ENCODE assay signal across 8 mouse cellular contexts in the genomic region with DNA sequence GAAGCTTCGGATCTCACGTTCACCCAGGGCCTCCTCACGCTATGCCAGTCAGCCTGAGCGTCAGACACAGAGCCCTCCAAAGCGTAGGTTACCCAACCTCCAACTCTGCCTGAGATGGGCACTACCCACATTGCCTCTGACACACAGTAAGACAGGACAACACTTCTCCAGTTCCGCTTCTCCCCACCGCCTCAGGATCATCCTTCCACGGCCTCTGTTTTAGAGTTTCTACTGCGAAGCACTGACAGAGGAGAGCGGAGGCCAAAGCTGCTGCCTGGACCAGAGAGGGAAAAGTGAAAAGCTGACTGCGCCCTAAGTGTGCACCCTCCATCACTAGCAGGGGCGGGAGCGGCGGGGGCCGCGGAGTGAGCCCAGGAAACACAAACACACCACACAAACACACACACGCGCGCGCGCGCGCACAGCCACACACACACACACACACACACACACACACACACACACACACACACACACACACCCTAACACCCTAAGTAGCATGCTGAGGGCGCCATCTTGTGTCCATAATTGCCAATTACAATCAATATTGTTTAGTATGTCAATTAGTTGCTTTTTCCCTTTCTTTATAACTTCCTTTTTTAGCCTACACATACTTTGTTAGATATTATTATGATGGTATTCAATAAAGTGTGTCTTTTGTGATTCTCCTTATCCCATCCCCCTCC. TPM values are rescaled to one million over a fixed set of nuclear protein-coding genes. Genes with fewer than 3 reads are reported as not detected.
DNase-seq lines count a peak whose midpoint lies in the region; ATAC-seq lines count a peak whose summit lies in the region.

No protein-coding gene starts in this region.

- no peak for DNase-seq in heart, adult 8-10 months (ENCODE audit: low spot score)
- peak; percentile 14 for DNase-seq in MN1 (ENCODE audit: low spot score)
- peak; percentile 61 for DNase-seq in forebrain, embryonic 11.5 days (ENCODE audit: low spot score)
- no peak for DNase-seq in limb, embryonic 11.5 days (ENCODE audit: low spot score)
- DNase-seq in frontal cortex, postnatal 14 days (ENCODE audit: low spot score in 2 of 2), result no peak
- DNase-seq in gastrocnemius, postnatal 36 days, result no peak

- H3K9ac ChIP-seq in heart, embryonic 12.5 days, result no peak overlapping the region
- no peak overlapping the region for H3K9ac ChIP-seq in forebrain, embryonic 11.5 days (ENCODE audit: low read length)
- no peak overlapping the region for H3K9ac ChIP-seq in limb, embryonic 11.5 days (ENCODE audit: low read length)
- no peak overlapping the region for H3K9ac ChIP-seq in neural tube, embryonic 15.5 days (replicated peaks)

- H3K27me3 ChIP-seq in heart, embryonic 12.5 days (replicated peaks), result peaks cover 4% of the 10 kb centered on the region; the same call in 1 of the 2 replicates
- no peaks in the 10 kb centered on the region for H3K27me3 ChIP-seq in forebrain, embryonic 11.5 days (ENCODE audit: control insufficient read depth, insufficient read depth, low read length)
- no peaks in the 10 kb centered on the region for H3K27me3 ChIP-seq in limb, embryonic 11.5 days (ENCODE audit: control insufficient read depth, insufficient read depth, low read length)
- peaks cover 10% of the 10 kb centered on the region for H3K27me3 ChIP-seq in neural tube, embryonic 15.5 days (replicated peaks)

- 42% methylated on average over 21 of the region's 24 CpGs for WGBS in heart, embryonic 12.5 days
- WGBS in forebrain, embryonic 11.5 days, result 32% methylated on average over 24 of the region's 24 CpGs
- 41% methylated on average over 24 of the region's 24 CpGs for WGBS in limb, embryonic 11.5 days
- whole genome bisulfite sequencing in neural tube, embryonic 15.5 days, result 39% methylated on average over 24 of the region's 24 CpGs

- H3K27ac ChIP-seq in heart, embryonic 12.5 days (ENCODE audit: poor library complexity, severe bottlenecking), result no peak overlapping the region
- no peak overlapping the region for H3K27ac ChIP-seq in forebrain, embryonic 11.5 days (ENCODE audit: low read depth, low read length)
- H3K27ac ChIP-seq in limb, embryonic 11.5 days (replicated peaks; ENCODE audit: low read depth, low read length), result no peak overlapping the region
- H3K27ac ChIP-seq in neural tube, embryonic 15.5 days (replicated peaks), result no peak overlapping the region

- peak overlapping the region; percentile 29; the same call in 1 of the 2 replicates for H3K4me3 ChIP-seq in heart, embryonic 12.5 days
- H3K4me3 ChIP-seq in forebrain, embryonic 11.5 days (ENCODE audit: low read depth, low read length), result peak overlapping the region; percentile 14; the same call in 1 of the 2 replicates
- peak overlapping the region; percentile 12; the same call in 1 of the 2 replicates for H3K4me3 ChIP-seq in limb, embryonic 11.5 days (ENCODE audit: low read depth, low read length)
- H3K4me3 ChIP-seq in neural tube, embryonic 15.5 days (replicated peaks), result peak overlapping the region; percentile 27

- H3K4me1 ChIP-seq in heart, embryonic 12.5 days (replicated peaks), result peaks cover 5% of the 10 kb centered on the region; the same call in 1 of the 2 replicates
- H3K4me1 ChIP-seq in forebrain, embryonic 11.5 days (replicated peaks; ENCODE audit: control insufficient read depth, insufficient read depth, low read length), result no peaks in the 10 kb centered on the region
- no peaks in the 10 kb centered on the region for H3K4me1 ChIP-seq in limb, embryonic 11.5 days (ENCODE audit: control insufficient read depth, insufficient read depth, low read length)
- H3K4me1 ChIP-seq in neural tube, embryonic 15.5 days, result 0 out of 2 replicates have a peak, but pooled peaks cover 2% of the 10 kb centered on the region

- no peaks in the 10 kb centered on the region for H3K36me3 ChIP-seq in heart, embryonic 12.5 days
- H3K36me3 ChIP-seq in forebrain, embryonic 11.5 days (ENCODE audit: control insufficient read depth, insufficient read depth, low read length), result no peaks in the 10 kb centered on the region
- no peaks in the 10 kb centered on the region for H3K36me3 ChIP-seq in limb, embryonic 11.5 days (ENCODE audit: control insufficient read depth, insufficient read depth, low read length)
- no peaks in the 10 kb centered on the region for H3K36me3 ChIP-seq in neural tube, embryonic 15.5 days

- intact Hi-C loops in gastrocnemius, postnatal 36 days (cut with DNase I), result loop anchor here (5.0 kb wide), 1 partner anchor 433 kb away; no protein-coding TSS in a partner anchor

- peak overlapping the region; percentile 66 for H3K4me2 ChIP-seq in heart, embryonic 12.5 days
- peak overlapping the region; percentile 28 for H3K4me2 ChIP-seq in forebrain, embryonic 11.5 days (ENCODE audit: low read depth, low read length, severe bottlenecking)
- H3K4me2 ChIP-seq in limb, embryonic 11.5 days (ENCODE audit: low read depth, severe bottlenecking), result peak overlapping the region; percentile 25
- H3K4me2 ChIP-seq in neural tube, embryonic 15.5 days, result peak overlapping the region; percentile 54

- H3K9me3 ChIP-seq in heart, embryonic 12.5 days (replicated peaks), result no peaks in the 10 kb centered on the region
- H3K9me3 ChIP-seq in forebrain, embryonic 11.5 days (ENCODE audit: control insufficient read depth, low read length), result no peaks in the 10 kb centered on the region
- no peaks in the 10 kb centered on the region for H3K9me3 ChIP-seq in limb, embryonic 11.5 days (ENCODE audit: control insufficient read depth, low read length)
- H3K9me3 ChIP-seq in neural tube, embryonic 15.5 days (replicated peaks), result no peaks in the 10 kb centered on the region

- no peak for ATAC-seq in heart, embryonic 12.5 days (ENCODE audit: insufficient number of reproducible peaks, low FRiP score)
- ATAC-seq in forebrain, embryonic 11.5 days (replicated peaks; ENCODE audit: low FRiP score), result no peak
- no peak for ATAC-seq in limb, embryonic 11.5 days (ENCODE audit: insufficient number of reproducible peaks, low FRiP score, low TSS enrichment, low read depth)
- peak; percentile 72; the same call in 1 of the 2 replicates for ATAC-seq in neural tube, embryonic 15.5 days (ENCODE audit: low FRiP score)

RNA-seq across cellular contexts. Expression of gene Arhgap22, which starts 8.4 kb away (rescaled TPM):
- 1.7 and 4.2 TPM in 2 replicates for polyA plus RNA-seq in heart, embryonic 12.5 days (2016; fragmentation: Nextera tagmentation; extraction: Ambion mirVana)
- total RNA-seq in heart, adult 8-10 months (2022), result 1 to 10 TPM in 3 of 4 experiments, under 1 TPM in 1; 0.65 to 2.4 (median 1.2) TPM
- 1.4 and 1.8 TPM in 2 replicates for polyA plus RNA-seq in forebrain, embryonic 11.5 days (2014; fragmentation: Nextera tagmentation; extraction: Ambion mirVana)
- polyA plus RNA-seq in limb, embryonic 11.5 days (2014; fragmentation: Nextera tagmentation; extraction: Ambion mirVana), result 2.3 and 2.7 TPM in 2 replicates
- 3.3 and 3.9 TPM in 2 replicates for polyA plus RNA-seq in neural tube, embryonic 15.5 days (2015; fragmentation: Nextera tagmentation; extraction: Ambion mirVana)
- total RNA-seq in gastrocnemius, postnatal 36 days (2021), result 1 to 10 TPM; 1.2 to 1.6 TPM

RNA-seq across cellular contexts. Expression of gene Wdfy4, which starts 20.1 kb away (rescaled TPM):
- polyA plus RNA-seq in heart, embryonic 12.5 days (2016; fragmentation: Nextera tagmentation; extraction: Ambion mirVana), result 0.22 and 0.64 TPM in 2 replicates
- total RNA-seq in heart, adult 8-10 months (2022), result 1 to 10 TPM; 1.6 to 4.5 (median 2.3) TPM
- 0.12 and 0.15 TPM in 2 replicates for polyA plus RNA-seq in forebrain, embryonic 11.5 days (2014; fragmentation: Nextera tagmentation; extraction: Ambion mirVana)
- polyA plus RNA-seq in limb, embryonic 11.5 days (2014; fragmentation: Nextera tagmentation; extraction: Ambion mirVana), result 0.24 and 0.45 TPM in 2 replicates
- 0.14 and 1.1 TPM in 2 replicates for polyA plus RNA-seq in neural tube, embryonic 15.5 days (2015; fragmentation: Nextera tagmentation; extraction: Ambion mirVana)
- under 1 TPM; 0.47 to 0.59 TPM for total RNA-seq in gastrocnemius, postnatal 36 days (2021)

Comparison
In these comparisons a context has a peak if more than half of its experiments do, and no peak if none do; other contexts are left out.
1. DNase-seq: peak in MN1 (single experiment) and forebrain, embryonic 11.5 days (single experiment); none in heart, adult 8-10 months (single experiment), limb, embryonic 11.5 days (single experiment), frontal cortex, postnatal 14 days (0 of 2) and gastrocnemius, postnatal 36 days (0 of 2).
2. Peak in every context shown above with its lines, with median percentiles within 50 percentile points of each other: H3K4me2 ChIP-seq and H3K4me3 ChIP-seq.